Comparison of ENCODE assay signal across 8 mouse cellular contexts in the genomic region with DNA sequence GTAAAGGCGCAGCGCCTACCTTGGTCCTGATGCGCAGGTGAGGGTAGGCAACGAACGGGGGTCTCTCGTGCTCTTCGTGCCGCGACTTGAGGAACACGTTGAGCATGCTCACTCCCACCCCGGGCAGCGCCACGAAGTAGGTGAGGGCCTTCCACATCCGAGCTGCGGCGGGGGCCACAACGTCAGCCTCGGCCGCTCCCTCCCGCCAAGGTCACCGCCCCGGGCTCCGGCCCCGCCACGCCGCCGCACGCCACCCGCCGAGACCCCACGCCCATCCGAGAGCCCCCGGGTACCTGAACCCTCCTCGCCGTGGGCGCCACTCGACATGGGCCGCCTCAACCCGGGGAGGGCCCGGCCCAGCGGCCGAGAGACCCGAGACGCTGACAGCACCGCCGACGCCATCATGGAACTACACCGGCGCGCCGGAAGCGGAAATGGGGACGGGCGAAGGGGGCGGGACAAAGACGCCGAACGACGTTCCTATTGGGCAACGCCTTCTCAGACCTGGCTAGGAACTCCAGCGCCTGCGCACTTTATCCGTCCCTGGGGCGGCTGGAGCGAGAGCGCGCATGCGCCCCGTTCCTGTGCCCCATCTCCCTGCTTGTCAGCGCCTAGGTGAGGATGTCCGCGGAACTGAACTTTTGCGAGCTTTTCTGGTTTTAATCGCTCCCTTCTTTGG. TPM values are rescaled to one million over a fixed set of nuclear protein-coding genes. Genes with fewer than 3 reads are reported as not detected.
DNase-seq lines count a peak whose midpoint lies in the region; ATAC-seq and TF ChIP-seq lines count a peak whose summit lies in the region.

TSS of gene Cox6a1 (minus strand) at position 436 of the 679 bp plus-strand sequence.

- no peaks in the 10 kb centered on the region for H3K27me3 ChIP-seq in forebrain, embryonic 10.5 days (ENCODE audit: poor library complexity, severe bottlenecking)
- H3K27me3 ChIP-seq in heart, embryonic 15.5 days = no peaks in the 10 kb centered on the region
- H3K27me3 ChIP-seq in liver, embryonic 14.5 days (ENCODE audit: control insufficient read depth, insufficient read depth, low read length) = no peaks in the 10 kb centered on the region
- no peaks in the 10 kb centered on the region for H3K27me3 ChIP-seq in neural tube, embryonic 11.5 days (ENCODE audit: control insufficient read depth, insufficient read depth, low read length)
- H3K27me3 ChIP-seq in stomach, postnatal 0 days (ENCODE audit: control insufficient read depth, insufficient read depth, low read length) = no peaks in the 10 kb centered on the region

- peaks cover 5% of the 10 kb centered on the region for H3K9me3 ChIP-seq in forebrain, embryonic 10.5 days
- H3K9me3 ChIP-seq in heart, embryonic 15.5 days (replicated peaks) = no peaks in the 10 kb centered on the region
- H3K9me3 ChIP-seq in liver, embryonic 14.5 days (ENCODE audit: control insufficient read depth, low read length) = no peaks in the 10 kb centered on the region
- no peaks in the 10 kb centered on the region for H3K9me3 ChIP-seq in neural tube, embryonic 11.5 days (ENCODE audit: control insufficient read depth, low read length)
- H3K9me3 ChIP-seq in stomach, postnatal 0 days (ENCODE audit: control insufficient read depth, low read length) = no peaks in the 10 kb centered on the region

- DNase-seq in CD8-positive naive resting alpha-beta T cell, adult 2 months (ENCODE audit: low read depth in 2 of 2, low spot score in 2 of 2) = peak; percentile 98
- DNase-seq in c-Kit-positive CD71-negative TER-119-negative erythroid progenitor cells, embryonic 14.5 days (ENCODE audit: low read depth) = peak; percentile 97
- peak; percentile 99 for DNase-seq in forebrain, embryonic 10.5 days (ENCODE audit: extremely low spot score, low spot score)
- peak; percentile 99 for DNase-seq in kidney, postnatal 25 days
- DNase-seq in liver, embryonic 14.5 days (ENCODE audit: low read depth in 3 of 3, low spot score in 3 of 3) = peak; percentile 95 to 97 (median 96)
- peak; percentile 99 for DNase-seq in neural tube, embryonic 11.5 days (ENCODE audit: low spot score)
- peak; percentile 99 for DNase-seq in stomach, postnatal 0 days (ENCODE audit: low spot score)

- peak within 1 kb of the TSS; percentile 80 for H3K4me3 ChIP-seq in forebrain, embryonic 10.5 days
- H3K4me3 ChIP-seq in heart, embryonic 15.5 days = peak within 1 kb of the TSS; percentile 84
- H3K4me3 ChIP-seq in liver, embryonic 14.5 days (ENCODE audit: insufficient read depth in 1 of 2, low read depth in 2 of 2, low read length in 2 of 2) = peak within 1 kb of the TSS; percentile 82 to 94
- peak within 1 kb of the TSS; percentile 89 for H3K4me3 ChIP-seq in neural tube, embryonic 11.5 days (ENCODE audit: low read depth, low read length)
- H3K4me3 ChIP-seq in stomach, postnatal 0 days (ENCODE audit: low read depth, low read length) = peak within 1 kb of the TSS; percentile 73

- no peak for TF ChIP-seq EP300 in liver, embryonic 14.5 days (IDR thresholded peaks at IDR 0.05; ENCODE audit: low read depth)
- no peak for TF ChIP-seq EP300 in stomach, postnatal 0 days (optimal IDR thresholded peaks at IDR 0.05)

- ATAC-seq in heart, embryonic 15.5 days (replicated peaks; ENCODE audit: insufficient number of reproducible peaks, insufficient read depth, low FRiP score, low read depth) = peak; percentile 96
- peak; percentile 88 for ATAC-seq in liver, embryonic 14.5 days (ENCODE audit: insufficient read depth)
- peak; percentile 93 for ATAC-seq in neural tube, embryonic 11.5 days (ENCODE audit: insufficient read depth, low FRiP score, low TSS enrichment)
- ATAC-seq in stomach, postnatal 0 days (ENCODE audit: low FRiP score, low TSS enrichment) = peak; percentile 91

- peak within 1 kb of the TSS; percentile 85 for H3K27ac ChIP-seq in forebrain, embryonic 10.5 days
- H3K27ac ChIP-seq in heart, embryonic 15.5 days = peak within 1 kb of the TSS; percentile 80
- H3K27ac ChIP-seq in liver, embryonic 14.5 days = peak within 1 kb of the TSS; percentile 47
- H3K27ac ChIP-seq in neural tube, embryonic 11.5 days (ENCODE audit: low read depth, low read length) = peak within 1 kb of the TSS; percentile 73
- H3K27ac ChIP-seq in stomach, postnatal 0 days (replicated peaks) = peak within 1 kb of the TSS; percentile 74

- WGBS in forebrain, embryonic 10.5 days = under 1% methylated on average over 74 of the region's 74 CpGs
- WGBS in heart, embryonic 15.5 days = under 1% methylated on average over 72 of the region's 74 CpGs
- WGBS in liver, embryonic 14.5 days (ENCODE audit: insufficient replicate concordance) = under 1% methylated on average over 71 of the region's 74 CpGs
- 0% methylated on average over 58 of the region's 74 CpGs for WGBS in neural tube, embryonic 11.5 days
- under 1% methylated on average over 62 of the region's 74 CpGs for WGBS in stomach, postnatal 0 days

- peaks cover 23% of the 10 kb centered on the region for H3K4me1 ChIP-seq in forebrain, embryonic 10.5 days
- H3K4me1 ChIP-seq in heart, embryonic 15.5 days (replicated peaks) = peaks cover 17% of the 10 kb centered on the region
- H3K4me1 ChIP-seq in liver, embryonic 14.5 days (replicated peaks; ENCODE audit: control insufficient read depth in 2 of 2, insufficient read depth in 2 of 2, low read length in 1 of 2) = peaks cover 5 to 11% of the 10 kb centered on the region in 2 experiments
- peaks cover 11% of the 10 kb centered on the region for H3K4me1 ChIP-seq in neural tube, embryonic 11.5 days (ENCODE audit: control insufficient read depth, insufficient read depth, low read length)
- H3K4me1 ChIP-seq in stomach, postnatal 0 days (replicated peaks; ENCODE audit: control insufficient read depth, insufficient read depth) = no peaks in the 10 kb centered on the region; the same call in 1 of the 2 replicates

- peak within 1 kb of the TSS; percentile 85 for H3K4me2 ChIP-seq in heart, embryonic 15.5 days
- peak within 1 kb of the TSS; percentile 86 for H3K4me2 ChIP-seq in liver, embryonic 14.5 days (ENCODE audit: low read depth)
- peak within 1 kb of the TSS; percentile 67 for H3K4me2 ChIP-seq in neural tube, embryonic 11.5 days (ENCODE audit: low read depth)
- H3K4me2 ChIP-seq in stomach, postnatal 0 days (replicated peaks; ENCODE audit: low read depth) = peak within 1 kb of the TSS; percentile 86

- H3K9ac ChIP-seq in heart, embryonic 15.5 days = peak within 1 kb of the TSS; percentile 88
- H3K9ac ChIP-seq in liver, embryonic 14.5 days (replicated peaks) = peak within 1 kb of the TSS; percentile 80
- peak within 1 kb of the TSS; percentile 74 for H3K9ac ChIP-seq in neural tube, embryonic 11.5 days (ENCODE audit: low read length)
- peak within 1 kb of the TSS; percentile 76 for H3K9ac ChIP-seq in stomach, postnatal 0 days (ENCODE audit: low read length)

- TF ChIP-seq CTCF in liver, embryonic 14.5 days (IDR thresholded peaks at IDR 0.05; ENCODE audit: low read depth) = peak; percentile 56
- TF ChIP-seq CTCF in stomach, postnatal 0 days (IDR thresholded peaks at IDR 0.05; ENCODE audit: low read depth) = peak; percentile 47

- H3K36me3 ChIP-seq in forebrain, embryonic 10.5 days (replicated peaks) = peaks cover 37% of the 10 kb centered on the region
- H3K36me3 ChIP-seq in heart, embryonic 15.5 days = peaks cover 32% of the 10 kb centered on the region
- H3K36me3 ChIP-seq in liver, embryonic 14.5 days (replicated peaks; ENCODE audit: control insufficient read depth, insufficient read depth, low read depth) = peaks cover 28% of the 10 kb centered on the region
- H3K36me3 ChIP-seq in neural tube, embryonic 11.5 days (ENCODE audit: control insufficient read depth, insufficient read depth, low read length) = peaks cover 7% of the 10 kb centered on the region
- H3K36me3 ChIP-seq in stomach, postnatal 0 days (ENCODE audit: control insufficient read depth, insufficient read depth, low read length) = peaks cover 4% of the 10 kb centered on the region; the same call in 1 of the 2 replicates

RNA-seq across cellular contexts. Expression of gene Cox6a1, which starts in this region (rescaled TPM):
- polyA plus RNA-seq in forebrain, embryonic 10.5 days (2016; fragmentation: Nextera tagmentation; extraction: Ambion mirVana) = 754 and 787 TPM in 2 replicates
- 1,326 and 1,479 TPM in 2 replicates for polyA plus RNA-seq in heart, embryonic 15.5 days (2015; fragmentation: Nextera tagmentation; extraction: Ambion mirVana)
- polyA plus RNA-seq in liver, embryonic 14.5 days (2012; rRNA removed) = 747 and 780 TPM in 2 replicates
- 731 and 761 TPM in 2 replicates for polyA plus RNA-seq in liver, embryonic 14.5 days (2014; fragmentation: Nextera tagmentation; extraction: Ambion mirVana)
- 799 and 803 TPM in 2 replicates for polyA plus RNA-seq in neural tube, embryonic 11.5 days (2014; fragmentation: Nextera tagmentation; extraction: Ambion mirVana)
- 1,431 and 1,574 TPM in 2 replicates for polyA plus RNA-seq in stomach, postnatal 0 days (2015; fragmentation: Nextera tagmentation; extraction: Ambion mirVana)

Comparison
In these comparisons a context has a peak if more than half of its experiments do, and no peak if none do; other contexts are left out.
1. Peak in every context shown above with its lines: DNase-seq, ATAC-seq, H3K4me3 ChIP-seq and H3K27ac ChIP-seq.